Comparison of ENCODE assay signal across 8 mouse cellular contexts in genomic region chr1:132417319-132418251, GRCm38 (mm10). TPM values are rescaled to one million over a fixed set of nuclear protein-coding genes. Genes with fewer than 3 reads are reported as not detected.
DNase-seq lines count a peak whose midpoint lies in the region; ATAC-seq and TF ChIP-seq lines count a peak whose summit lies in the region.

Dstyk (plus strand) TSS chr1:132417555.

- H3K27me3 ChIP-seq in C2C12 (ENCODE audit: control insufficient read depth, insufficient read depth, insufficient read length) (no peaks in the 10 kb centered on the region), myocyte (ENCODE audit: control insufficient read depth, insufficient read depth, insufficient read length) (no peaks in the 10 kb centered on the region)
- no peaks in the 10 kb centered on the region for H3K27me3 ChIP-seq in erythroblast, embryonic 14.5 days (ENCODE audit: control insufficient read depth)
- H3K27me3 ChIP-seq in heart, embryonic 11.5 days (ENCODE audit: control insufficient read depth, insufficient read depth, low read length) = no peaks in the 10 kb centered on the region
- no peaks in the 10 kb centered on the region for H3K27me3 ChIP-seq in kidney, embryonic 16.5 days (ENCODE audit: insufficient read depth, low read length)
- no peaks in the 10 kb centered on the region for H3K27me3 ChIP-seq in liver, adult 2 months (ENCODE audit: control insufficient read depth, insufficient read depth, low read length)
- no peaks in the 10 kb centered on the region for H3K27me3 ChIP-seq in splenic B cell, adult 2 months (ENCODE audit: control insufficient read depth, insufficient read depth, low read length, poor library complexity, severe bottlenecking)

- H3K36me3 ChIP-seq in C2C12 (ENCODE audit: control insufficient read depth, insufficient read depth) = no peaks in the 10 kb centered on the region
- H3K36me3 ChIP-seq in erythroblast, embryonic 14.5 days (ENCODE audit: control insufficient read depth) = peaks cover 3% of the 10 kb centered on the region
- no peaks in the 10 kb centered on the region for H3K36me3 ChIP-seq in heart, embryonic 11.5 days (ENCODE audit: control insufficient read depth, insufficient read depth, low read length)
- H3K36me3 ChIP-seq in kidney, embryonic 16.5 days (ENCODE audit: insufficient read depth, low read length) = no peaks in the 10 kb centered on the region
- no peaks in the 10 kb centered on the region for H3K36me3 ChIP-seq in liver, adult 2 months (ENCODE audit: control insufficient read depth, insufficient read depth, low read length)
- H3K36me3 ChIP-seq in myocyte (ENCODE audit: control insufficient read depth, insufficient read depth) = no peaks in the 10 kb centered on the region
- H3K36me3 ChIP-seq in splenic B cell, adult 2 months (ENCODE audit: control insufficient read depth, insufficient read depth, low read length, poor library complexity, severe bottlenecking) = no peaks in the 10 kb centered on the region

- peak within 1 kb of the TSS; percentile 75 for H3ac ChIP-seq in C2C12 (ENCODE audit: control insufficient read depth, insufficient read length, low read depth)
- peak within 1 kb of the TSS; percentile 38 for H3ac ChIP-seq in myocyte (ENCODE audit: control insufficient read depth, insufficient read length)

- WGBS in heart, embryonic 11.5 days (ENCODE audit: insufficient replicate concordance) = under 1% methylated on average over 78 of the region's 85 CpGs
- WGBS in kidney, embryonic 16.5 days = under 1% methylated on average over 80 of the region's 85 CpGs
- WGBS in liver, adult 2 months = under 1% methylated on average over 83 of the region's 85 CpGs

- peaks cover 37% of the 10 kb centered on the region for H3K79me2 ChIP-seq in C2C12 (ENCODE audit: control insufficient read depth, insufficient read depth)
- peaks cover 11% of the 10 kb centered on the region; the same call in 1 of the 2 replicates for H3K79me2 ChIP-seq in liver, adult 2 months (ENCODE audit: control insufficient read depth, insufficient read depth, low read length)
- H3K79me2 ChIP-seq in myocyte (ENCODE audit: control insufficient read depth, insufficient read depth) = peaks cover 40% of the 10 kb centered on the region

- H3K4me3 ChIP-seq in C2C12 (ENCODE audit: insufficient read depth, poor library complexity, severe bottlenecking) (peak within 1 kb of the TSS; percentile 62), myocyte (peak within 1 kb of the TSS; percentile 62)
- peak within 1 kb of the TSS; percentile 92 for H3K4me3 ChIP-seq in erythroblast, embryonic 14.5 days (replicated peaks)
- H3K4me3 ChIP-seq in heart, embryonic 11.5 days (ENCODE audit: low read depth, low read length) = peak within 1 kb of the TSS; percentile 81
- peak within 1 kb of the TSS; percentile 89 for H3K4me3 ChIP-seq in kidney, embryonic 16.5 days (ENCODE audit: low read length)
- peak within 1 kb of the TSS; percentile 74 for H3K4me3 ChIP-seq in liver, adult 2 months (ENCODE audit: insufficient read depth, low read depth, low read length)

- peak; percentile 71; the same call in 1 of the 2 replicates for TF ChIP-seq POLR2A in brain, embryonic 14.5 days (IDR thresholded peaks at IDR 0.05; ENCODE audit: borderline replicate concordance, extremely low read depth, insufficient read depth, insufficient read length, poor library complexity, severe bottlenecking)
- peak; percentile 52; the same call in 1 of the 2 replicates for TF ChIP-seq POLR2A in liver, adult 2 months (IDR thresholded peaks at IDR 0.05; ENCODE audit: extremely low read depth, insufficient read depth, low read length)
- peak; percentile 81 for TF ChIP-seq POLR2A in myocyte (IDR thresholded peaks at IDR 0.05; ENCODE audit: insufficient read length, low read depth)

- peaks cover 41% of the 10 kb centered on the region for H3K4me1 ChIP-seq in erythroblast, embryonic 14.5 days (ENCODE audit: control insufficient read depth)
- H3K4me1 ChIP-seq in heart, embryonic 11.5 days (ENCODE audit: control insufficient read depth, insufficient read depth, low read length) = no peaks in the 10 kb centered on the region; the same call in 1 of the 2 replicates
- peaks cover 31% of the 10 kb centered on the region for H3K4me1 ChIP-seq in kidney, embryonic 16.5 days (ENCODE audit: insufficient read depth, low read length)
- H3K4me1 ChIP-seq in liver, adult 2 months (ENCODE audit: control insufficient read depth, insufficient read depth, low read length) = peaks cover 3% of the 10 kb centered on the region

- peak within 1 kb of the TSS; percentile 60 for H3K4me2 ChIP-seq in heart, embryonic 11.5 days
- peak within 1 kb of the TSS; percentile 71 for H3K4me2 ChIP-seq in kidney, embryonic 16.5 days (replicated peaks; ENCODE audit: low read depth, low read length)
- peak within 1 kb of the TSS; percentile 93 for H3K4me2 ChIP-seq in myocyte (ENCODE audit: low read depth)

- no peaks in the 10 kb centered on the region for H3K9me3 ChIP-seq in erythroblast, embryonic 14.5 days (ENCODE audit: control insufficient read depth, low read length)
- no peaks in the 10 kb centered on the region for H3K9me3 ChIP-seq in heart, embryonic 11.5 days (replicated peaks; ENCODE audit: control insufficient read depth, low read length)
- no peaks in the 10 kb centered on the region for H3K9me3 ChIP-seq in kidney, embryonic 16.5 days (ENCODE audit: low read length)

- H3K79me3 ChIP-seq in C2C12 (ENCODE audit: low read depth) = peaks cover 3% of the 10 kb centered on the region

- peak within 1 kb of the TSS; percentile 95 for H3K27ac ChIP-seq in heart, embryonic 11.5 days (ENCODE audit: low read depth, low read length)
- H3K27ac ChIP-seq in kidney, embryonic 16.5 days (ENCODE audit: low read length) = peak within 1 kb of the TSS; percentile 97
- peak within 1 kb of the TSS; percentile 46 for H3K27ac ChIP-seq in liver, adult 2 months (replicated peaks; ENCODE audit: insufficient read depth, low read depth, low read length)

- ATAC-seq in heart, embryonic 11.5 days (replicated peaks; ENCODE audit: insufficient number of reproducible peaks, low FRiP score, low TSS enrichment) = peak; percentile 95
- ATAC-seq in kidney, embryonic 16.5 days (ENCODE audit: low FRiP score, low TSS enrichment) = peak; percentile 99

- peak; percentile 45 for TF ChIP-seq CTCF in C2C12 (IDR thresholded peaks at IDR 0.05; ENCODE audit: control insufficient read depth, insufficient read depth, insufficient read length)
- TF ChIP-seq CTCF in brain, embryonic 14.5 days (IDR thresholded peaks at IDR 0.05; ENCODE audit: borderline replicate concordance, extremely low read depth, insufficient read depth, insufficient read length) = peak; percentile 60
- TF ChIP-seq CTCF in liver, adult 2 months (IDR thresholded peaks at IDR 0.05; ENCODE audit: low read depth, low read length) = peak; percentile 49

- DNase-seq in brain, embryonic 14.5 days (ENCODE audit: low read depth) = peak; percentile 98
- peak; percentile 86 for DNase-seq in liver, adult 2 months (ENCODE audit: extremely low read depth, low read depth, low spot score)
- DNase-seq in splenic B cell, adult 2 months (ENCODE audit: low read depth, low spot score) = peak; percentile 90

- peak within 1 kb of the TSS; percentile 91 for H3K9ac ChIP-seq in heart, embryonic 11.5 days (ENCODE audit: low read depth, low read length)
- H3K9ac ChIP-seq in kidney, embryonic 16.5 days (replicated peaks; ENCODE audit: low read length) = peak within 1 kb of the TSS; percentile 97
- peak within 1 kb of the TSS; percentile 82 for H3K9ac ChIP-seq in liver, adult 2 months (ENCODE audit: low read depth, low read length)

TF ChIP-seq in C2C12, 6 proteins besides CTCF, POLR2A, EP300 and RAD21:
- TF ChIP-seq MYOD1 (IDR thresholded peaks at IDR 0.05; ENCODE audit: control insufficient read depth, insufficient read length, low read depth) (no peak), MYOG (IDR thresholded peaks at IDR 0.05; ENCODE audit: control insufficient read depth, extremely low read depth, insufficient read length) (no peak), MAX (IDR thresholded peaks at IDR 0.05) (peak; percentile 66)

TF ChIP-seq in myocyte, 11 proteins besides CTCF, POLR2A, EP300 and RAD21:
- TF ChIP-seq USF1 (IDR thresholded peaks at IDR 0.05; ENCODE audit: low read depth) = no peak
- TF ChIP-seq MYOD1 (IDR thresholded peaks at IDR 0.05; ENCODE audit: control insufficient read depth in 1 of 3, insufficient read length in 2 of 3, low read depth in 2 of 3) = peak in 1 of 3 experiments; percentile 47
- TF ChIP-seq MYOG (IDR thresholded peaks at IDR 0.05; ENCODE audit: control insufficient read depth in 1 of 3, insufficient read depth in 1 of 3, insufficient read length in 2 of 3, low read depth in 2 of 3) = peak in 2 of 3 experiments; percentile 11 to 81
- TF ChIP-seq TCF3 (IDR thresholded peaks at IDR 0.05; ENCODE audit: insufficient read length, low read depth) = no peak
- TF ChIP-seq CEBPB (IDR thresholded peaks at IDR 0.05; ENCODE audit: insufficient read depth, poor library complexity, severe bottlenecking) = 0 out of 2 replicates have a peak, but pooled peaks have one; percentile 16
- TF ChIP-seq REST (IDR thresholded peaks at IDR 0.05; ENCODE audit: insufficient read depth, insufficient read length) = no peak
- peak; percentile 38 for TF ChIP-seq SRF (IDR thresholded peaks at IDR 0.05; ENCODE audit: control insufficient read depth, insufficient read length, low read depth)
- TF ChIP-seq TCF12 (IDR thresholded peaks at IDR 0.05; ENCODE audit: insufficient read depth, poor library complexity, severe bottlenecking) = no peak
- TF ChIP-seq E2F4 (IDR thresholded peaks at IDR 0.05; ENCODE audit: insufficient read depth) = no peak
- TF ChIP-seq POLR2AphosphoS2 (IDR thresholded peaks at IDR 0.05; ENCODE audit: insufficient read length, low read depth) = peak; percentile 85

RNA-seq across cellular contexts. Expression of gene Dstyk, which starts in this region (rescaled TPM):
- polyA plus RNA-seq in C2C12 (2012; fragmentation: generic; extraction: Trizol) (4.0 TPM), myocyte (2012; fragmentation: generic; extraction: Trizol) (6.9 TPM)
- 13.4 and 13.6 TPM in 2 replicates for polyA plus RNA-seq in brain, embryonic 14.5 days (2012; rRNA removed)
- polyA plus RNA-seq in erythroblast, embryonic 14.5 days (2012) = 0.07 and 0.09 TPM in 2 replicates
- polyA plus RNA-seq in heart, embryonic 11.5 days (2014; fragmentation: Nextera tagmentation; extraction: Ambion mirVana) = 11.6 and 11.9 TPM in 2 replicates
- 16.9 and 18.6 TPM in 2 replicates for polyA plus RNA-seq in kidney, embryonic 16.5 days (2015; fragmentation: Nextera tagmentation; extraction: Ambion mirVana)
- total RNA-seq in liver, adult 2 months (2014; rRNA removed) = 8.9 and 10.1 TPM in 2 replicates
- 3.6 and 4.1 TPM in 2 replicates for polyA plus RNA-seq in liver, adult 2 months (2012; rRNA removed)

Comparison
In these comparisons a context has a peak if more than half of its experiments do, and no peak if none do; other contexts are left out.
1. Peak in every context shown above with its lines: DNase-seq, ATAC-seq, H3K4me3 ChIP-seq and H3K27ac ChIP-seq.
2. H3K27ac ChIP-seq: peak in every context shown above with its lines; median percentile 97 in kidney, embryonic 16.5 days; 95 in heart, embryonic 11.5 days; 46 in liver, adult 2 months.